Mouse (Mus musculus) 3134 (cell line): ENCODE measurements around the gene Defb5.
"Not testable (repeated sequence)": the region's sequence is repeated elsewhere in the genome, so short reads cannot be mapped to it uniquely, and the experiment has no call there.

Source experiments
- DNase-seq: peaks from one replicate; pipeline ENCODE4 v3.0.0-alpha.2; 2011; ENCODE audit warnings: low spot score; ENCODE audit not compliant: insufficient read length; ENCODE audit errors: extremely low read depth

The Defb5 gene

GRCm38 (mm10) chr8:19247280-19247679 lies at the start of gene Defb5:
Defb5 (plus strand) TSS chr8:19247580.
- no peak for DNase-seq

- DNase-seq: no peak
These were observed 22.2 kb upstream of the Defb5 start, which contains the start of gene Defb6 for GRCm38 (mm10) chr8:19225161-19225560. Defb6 (plus strand) TSS chr8:19225478.

- no peak for DNase-seq
These were observed 9.3 kb upstream of the Defb5 start for GRCm38 (mm10) chr8:19238101-19238500.

GRCm38 (mm10) chr8:19239616-19240015 lies 7.8 kb upstream of the Defb5 start, which contains the start of gene Defb46:
Defb46 (plus strand) TSS chr8:19239916.
- no peak for DNase-seq

GRCm38 (mm10) chr8:19258136-19258535 lies 10.8 kb downstream of the Defb5 start:
- no peak for DNase-seq

GRCm38 (mm10) chr8:19259667-19260066 lies 12.3 kb downstream of the Defb5 start:
- DNase-seq: no peak

GRCm38 (mm10) chr8:19293060-19293459 lies 45.7 kb downstream of the Defb5 start, which contains the start of gene Defb3:
Defb3 (plus strand) TSS chr8:19293360.
- DNase-seq: not testable (repeated sequence)

- DNase-seq: not testable (repeated sequence)
These were observed 51.0 kb downstream of the Defb5 start for GRCm38 (mm10) chr8:19298361-19298760.
